Mouse (Mus musculus) lung, embryonic 15.5 days (tissue): ENCODE results near the gene Atraid. TPM values are rescaled to one million over a fixed set of nuclear protein-coding genes. Genes with fewer than 3 reads are reported as not detected.
"Not testable (repeated sequence)": the region's sequence is repeated elsewhere in the genome, so short reads cannot be mapped to it uniquely, and the experiment has no call there.

Experiments
- ATAC-seq: fragments of 200-750 bp; cut with Nextera tagmentation; 2 replicates; pipeline ENCODE4 v1.8.0; 2017; ENCODE audit warnings: moderate number of reproducible peaks, borderline replicate concordance; ENCODE audit not compliant: low FRiP score, low TSS enrichment; ENCODE audit errors: extremely low read depth
- H3K27ac ChIP-seq: fragments of 300-500 bp; sonication (generic); 2 replicates; pipeline ENCODE4 v1.5.1; 2015; ENCODE audit warnings: moderate library complexity, mild to moderate bottlenecking, inconsistent platforms
- H3K27me3 ChIP-seq: fragments of 300-500 bp; sonication (generic); 2 replicates; pipeline ENCODE4 v1.6.1; 2015; ENCODE audit warnings: inconsistent platforms
- H3K36me3 ChIP-seq: fragments of 300-500 bp; sonication (generic); 2 replicates; pipeline ENCODE4 v1.6.1; 2015; ENCODE audit warnings: inconsistent platforms
- H3K4me1 ChIP-seq: fragments of 300-500 bp; sonication (generic); 2 replicates; pipeline ENCODE4 v1.6.1; 2015; ENCODE audit warnings: inconsistent platforms
- H3K4me2 ChIP-seq: fragments of 300-500 bp; sonication (generic); 2 replicates; pipeline ENCODE4 v1.6.1; 2015; ENCODE audit warnings: inconsistent platforms, mild to moderate bottlenecking, moderate library complexity
- H3K4me3 ChIP-seq: fragments of 300-500 bp; sonication (generic); 2 replicates; pipeline ENCODE4 v1.5.1; 2015; ENCODE audit warnings: mild to moderate bottlenecking, inconsistent platforms
- H3K9ac ChIP-seq: fragments of 300-500 bp; sonication (generic); 2 replicates; pipeline ENCODE4 v1.6.1; 2015; ENCODE audit warnings: inconsistent platforms
- H3K9me3 ChIP-seq: fragments of 300-500 bp; sonication (generic); 2 replicates; pipeline ENCODE4 v1.6.1; 2016; ENCODE audit warnings: inconsistent platforms
- WGBS: fragments of 180-500 bp; shearing (Covaris S2); methylation state at CpG from one replicate; pipeline ENCODE4 v1.1.7; 2015; 5-methylcytosine and 5-hydroxymethylcytosine counted together
- polyA plus RNA-seq: library from polyadenylated mRNA; unstranded; fragments of >200 nt; fragmentation: Nextera tagmentation; extraction: Ambion mirVana; gene quantifications from 2 replicates; pipeline ENCODE4 v1.2.1, GENCODE M21; 2015

Atraid gene
- polyA plus RNA-seq, 1 experiment from 2014 or later = 154 TPM

DNA sequence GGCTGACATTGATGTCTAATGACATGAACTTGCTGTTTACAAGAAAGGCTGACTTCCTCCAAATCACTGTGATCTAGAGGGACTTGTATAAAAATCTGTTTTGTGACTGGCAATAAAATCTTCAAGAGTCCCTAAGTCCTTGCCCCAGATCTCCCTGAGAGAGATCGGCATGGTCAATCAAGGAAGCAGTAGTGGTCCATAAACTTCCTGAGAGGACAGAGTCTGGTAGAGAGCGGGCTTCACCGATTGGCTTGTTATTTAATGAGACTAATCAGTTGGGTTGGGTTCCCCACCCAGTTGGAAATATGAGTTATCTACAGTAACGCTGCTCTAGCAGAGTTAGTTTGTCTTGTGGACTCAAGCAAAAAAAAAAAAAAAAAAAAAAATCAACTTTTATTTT lies 17.2 kb upstream of the Atraid start:
- no peaks in the 10 kb centered on the region for H3K9me3 ChIP-seq
- no peak overlapping the region for H3K9ac ChIP-seq
- H3K4me2 ChIP-seq = no peak overlapping the region
- H3K4me3 ChIP-seq = no peak overlapping the region
- 82% methylated on average over 4 of the region's 4 CpGs for WGBS
- no peaks in the 10 kb centered on the region for H3K4me1 ChIP-seq
- no peaks in the 10 kb centered on the region for H3K36me3 ChIP-seq
- no peak for ATAC-seq
- H3K27ac ChIP-seq = no peak overlapping the region
- H3K27me3 ChIP-seq = no peaks in the 10 kb centered on the region

DNA sequence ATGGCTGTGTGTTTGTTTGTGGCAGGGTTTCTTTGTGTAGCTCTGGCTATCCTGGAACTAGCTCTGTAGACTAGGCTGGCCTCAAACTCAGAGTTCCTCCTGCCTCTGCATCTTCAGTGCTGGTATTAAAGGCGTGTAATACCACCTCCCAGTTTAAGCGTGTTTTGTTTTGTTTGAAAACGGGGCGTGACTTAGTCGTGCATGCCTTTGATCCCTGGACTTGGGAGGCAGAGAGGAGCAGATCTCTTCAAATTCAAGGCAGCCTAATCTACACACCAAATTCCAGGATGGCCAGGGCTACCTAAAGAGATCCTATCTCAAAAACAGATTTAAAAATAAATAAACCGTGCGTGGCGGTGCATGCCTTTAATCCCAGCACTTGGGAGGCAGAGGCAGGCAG lies 16.6 kb upstream of the Atraid start:
- Histone ChIP-seq H3K4me2 (no peak overlapping the region), H3K4me3 (no peak overlapping the region), H3K4me1 (no peaks in the 10 kb centered on the region), H3K9me3 (no peaks in the 10 kb centered on the region), H3K36me3 (no peaks in the 10 kb centered on the region), H3K9ac (no peak overlapping the region), H3K27ac (no peak overlapping the region), H3K27me3 (no peaks in the 10 kb centered on the region)
- no peak for ATAC-seq
- WGBS = 76% methylated on average over 8 of the region's 8 CpGs

- no peaks in the 10 kb centered on the region for H3K4me1 ChIP-seq
- no peak overlapping the region for H3K9ac ChIP-seq
- no peaks in the 10 kb centered on the region for H3K27me3 ChIP-seq
- H3K4me2 ChIP-seq = no peak overlapping the region
- H3K9me3 ChIP-seq = no peaks in the 10 kb centered on the region
- H3K27ac ChIP-seq = no peak overlapping the region
- H3K4me3 ChIP-seq = no peak overlapping the region
- ATAC-seq = no peak
- whole genome bisulfite sequencing = 86% methylated on average over 6 of the region's 6 CpGs
- peaks cover 4% of the 10 kb centered on the region; the same call in 1 of the 2 replicates for H3K36me3 ChIP-seq
Measured at GRCm38 (mm10) chr5:31034669-31035068, 13.4 kb upstream of the Atraid start.

DNA sequence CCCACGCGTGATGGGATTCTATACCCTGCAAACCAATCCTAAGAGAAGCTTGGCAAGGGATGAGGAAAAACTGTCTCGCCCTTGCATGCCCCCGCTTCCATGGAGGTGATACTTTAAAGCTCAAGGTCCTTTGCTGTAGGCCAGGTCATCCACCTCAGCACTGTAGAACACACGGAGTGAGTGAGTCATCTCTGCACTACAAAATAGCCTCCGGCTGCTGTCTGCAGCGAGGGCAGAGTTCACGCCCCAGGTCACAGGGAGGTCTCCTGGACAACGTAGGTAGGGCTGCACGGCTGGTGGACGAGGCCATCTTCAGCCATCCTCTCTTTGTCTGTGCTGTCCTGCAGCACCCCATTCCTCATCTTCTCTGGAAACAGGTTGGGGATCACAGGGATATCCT lies 11.6 kb upstream of the Atraid start:
- not testable (repeated sequence) for H3K27me3 ChIP-seq, H3K9ac ChIP-seq, ATAC-seq, H3K9me3 ChIP-seq, H3K4me2 ChIP-seq, H3K36me3 ChIP-seq, H3K27ac ChIP-seq, H3K4me3 ChIP-seq, H3K4me1 ChIP-seq
- 80% methylated on average over 11 of the region's 11 CpGs for WGBS

- ATAC-seq = no peak
- Histone ChIP-seq H3K4me3 (no peak overlapping the region), H3K4me1 (no peaks in the 10 kb centered on the region), H3K27me3 (no peaks in the 10 kb centered on the region), H3K4me2 (no peak overlapping the region), H3K36me3 (peaks cover 7% of the 10 kb centered on the region; the same call in 1 of the 2 replicates), H3K9ac (no peak overlapping the region), H3K27ac (no peak overlapping the region), H3K9me3 (no peaks in the 10 kb centered on the region)
- 83% methylated on average over 7 of the region's 7 CpGs for WGBS
Measured at GRCm38 (mm10) chr5:31038171-31038845, 9.8 kb upstream of the Atraid start.

- no peaks in the 10 kb centered on the region for H3K9me3 ChIP-seq
- 91% methylated on average over 6 of the region's 6 CpGs for WGBS
- H3K4me1 ChIP-seq = peaks cover 14% of the 10 kb centered on the region
- no peak overlapping the region for H3K4me2 ChIP-seq
- H3K27me3 ChIP-seq = no peaks in the 10 kb centered on the region
- H3K36me3 ChIP-seq = no peaks in the 10 kb centered on the region
- ATAC-seq = no peak
- H3K27ac ChIP-seq = no peak overlapping the region
- no peak overlapping the region for H3K9ac ChIP-seq
- no peak overlapping the region for H3K4me3 ChIP-seq
Measured at GRCm38 (mm10) chr5:31046416-31046815, 1.7 kb upstream of the Atraid start.

- peak overlapping the region; percentile 80 for H3K4me2 ChIP-seq
- no peaks in the 10 kb centered on the region for H3K36me3 ChIP-seq
- H3K27me3 ChIP-seq = no peaks in the 10 kb centered on the region
- peak overlapping the region; percentile 95; the same call in 1 of the 2 replicates for H3K9ac ChIP-seq
- peak overlapping the region; percentile 72; the same call in 1 of the 2 replicates for H3K4me3 ChIP-seq
- no peaks in the 10 kb centered on the region for H3K9me3 ChIP-seq
- no peak overlapping the region for H3K27ac ChIP-seq
- no peak for ATAC-seq
- peaks cover 14% of the 10 kb centered on the region for H3K4me1 ChIP-seq
- WGBS = 69% methylated on average over 5 of the region's 5 CpGs
Measured at GRCm38 (mm10) chr5:31047074-31047473, 1.0 kb upstream of the Atraid start.

- H3K27ac ChIP-seq = peak within 1 kb of the TSS; percentile 98
- H3K9ac ChIP-seq = peak within 1 kb of the TSS; percentile 95
- ATAC-seq = peak; percentile 44
- peaks cover 16% of the 10 kb centered on the region for H3K4me1 ChIP-seq
- WGBS = under 1% methylated on average over 23 of the region's 23 CpGs
- H3K4me2 ChIP-seq = peak within 1 kb of the TSS; percentile 80
- H3K9me3 ChIP-seq = no peaks in the 10 kb centered on the region
- H3K36me3 ChIP-seq = peaks cover 8% of the 10 kb centered on the region; the same call in 1 of the 2 replicates
- peak within 1 kb of the TSS; percentile 72 for H3K4me3 ChIP-seq
- no peaks in the 10 kb centered on the region for H3K27me3 ChIP-seq
Measured at GRCm38 (mm10) chr5:31048763-31049641, 890 bp downstream of the Atraid start, which contains the start of gene Slc5a6. Slc5a6 (minus strand) TSS chr5:31048924.

GRCm38 (mm10) chr5:31050427-31050826 lies 2.3 kb downstream of the Atraid start:
- Histone ChIP-seq H3K4me1 (peaks cover 21% of the 10 kb centered on the region), H3K27me3 (no peaks in the 10 kb centered on the region), H3K36me3 (peaks cover 8% of the 10 kb centered on the region; the same call in 1 of the 2 replicates), H3K9ac (no peak overlapping the region), H3K9me3 (no peaks in the 10 kb centered on the region), H3K4me2 (no peak overlapping the region), H3K27ac (no peak overlapping the region), H3K4me3 (no peak overlapping the region)
- no peak for ATAC-seq

- not testable (repeated sequence) for ATAC-seq
- peak overlapping the region; percentile 30 for H3K9ac ChIP-seq
- WGBS = 53% methylated on average over 4 of the region's 4 CpGs
Measured at GRCm38 (mm10) chr5:31053728-31054127, 5.6 kb downstream of the Atraid start.

GRCm38 (mm10) chr5:31054261-31055215 lies 6.4 kb downstream of the Atraid start, which contains the start of gene Cad:
Cad (plus strand) TSS chr5:31054780.
- H3K4me3 ChIP-seq = peak within 1 kb of the TSS; percentile 72
- WGBS = under 1% methylated on average over 64 of the region's 64 CpGs
- peak within 1 kb of the TSS; percentile 73 for H3K27ac ChIP-seq
- H3K27me3 ChIP-seq = no peaks in the 10 kb centered on the region
- no peaks in the 10 kb centered on the region for H3K9me3 ChIP-seq
- H3K9ac ChIP-seq = peak within 1 kb of the TSS; percentile 89
- H3K4me1 ChIP-seq = peaks cover 20% of the 10 kb centered on the region
- peaks cover 19% of the 10 kb centered on the region; the same call in 1 of the 2 replicates for H3K36me3 ChIP-seq
- ATAC-seq = peak; percentile 98
- H3K4me2 ChIP-seq = peak within 1 kb of the TSS; percentile 97

More at GRCm38 (mm10) chr5:31053728-31054127, 5.6 kb downstream of the Atraid start:
- H3K4me3 ChIP-seq = peak overlapping the region; percentile 72
- not testable (repeated sequence) for H3K27ac ChIP-seq, H3K9me3 ChIP-seq, H3K27me3 ChIP-seq
- peak overlapping the region; percentile 97 for H3K4me2 ChIP-seq
- peaks cover 23% of the 10 kb centered on the region for H3K4me1 ChIP-seq
- H3K36me3 ChIP-seq = peaks cover 13% of the 10 kb centered on the region; the same call in 1 of the 2 replicates
